Mouse (Mus musculus): ENCODE measurements around the gene Duox1. TPM values are rescaled to one million over a fixed set of nuclear protein-coding genes. Genes with fewer than 3 reads are reported as not detected.
"Not testable (repeated sequence)": the region's sequence is repeated elsewhere in the genome, so short reads cannot be mapped to it uniquely, and the experiment has no call there.

Gene Duox1
- polyA plus RNA-seq, 1 experiment from 2014 or later = 0.10 TPM

- Histone ChIP-seq H3K36me3 (ENCODE audit: control insufficient read depth, insufficient read depth) (no peaks in the 10 kb centered on the region), H3K4me1 (replicated peaks; ENCODE audit: control insufficient read depth, insufficient read depth, low read length) (0 out of 2 replicates have a peak, but pooled peaks cover 2% of the 10 kb centered on the region), H3K9me3 (ENCODE audit: control insufficient read depth, low read length) (no peaks in the 10 kb centered on the region), H3K27ac (ENCODE audit: low read length) (no peak overlapping the region), H3K9ac (replicated peaks; ENCODE audit: low read depth, low read length) (no peak overlapping the region), H3K27me3 (replicated peaks; ENCODE audit: control insufficient read depth, insufficient read depth, low read length) (no peaks in the 10 kb centered on the region), H3K4me2 (ENCODE audit: low read length) (no peak overlapping the region), H3K4me3 (replicated peaks; ENCODE audit: low read length) (no peak overlapping the region)
- WGBS = 86% methylated on average over 6 of the region's 6 CpGs
- no peak for ATAC-seq
These were observed 66.6 kb downstream of the Duox1 start for GRCm38 (mm10) chr2:122382121-122382520.

GRCm38 (mm10) chr2:122385095-122385494, 69.6 kb downstream of the Duox1 start:
- no peak for ATAC-seq
- no peaks in the 10 kb centered on the region for H3K9me3 ChIP-seq (ENCODE audit: control insufficient read depth, low read length)

DNA sequence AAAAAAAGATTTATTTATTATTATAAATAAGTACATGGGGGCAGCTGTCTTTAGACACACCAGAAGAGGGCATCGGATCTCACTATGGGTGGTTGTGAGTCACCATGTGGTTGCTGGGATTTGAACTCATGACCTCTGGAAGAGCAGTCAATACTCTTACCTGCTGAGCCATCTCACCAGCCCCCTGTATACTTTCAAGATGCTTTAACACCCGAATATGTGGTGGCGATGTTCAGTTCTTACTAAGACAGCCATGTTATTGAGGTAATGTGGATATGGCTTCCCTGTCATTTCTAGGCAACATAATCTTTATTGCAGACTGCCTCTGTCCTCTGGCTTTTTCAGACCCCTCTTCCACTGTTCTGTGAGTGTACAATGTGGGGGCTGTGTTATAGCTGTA, 71.7 kb downstream of the Duox1 start:
- not testable (repeated sequence) for H3K9ac ChIP-seq (replicated peaks; ENCODE audit: low read depth, low read length); H3K27me3 ChIP-seq (replicated peaks; ENCODE audit: control insufficient read depth, insufficient read depth, low read length); H3K9me3 ChIP-seq (ENCODE audit: control insufficient read depth, low read length); H3K4me1 ChIP-seq (replicated peaks; ENCODE audit: control insufficient read depth, insufficient read depth, low read length); H3K36me3 ChIP-seq (ENCODE audit: control insufficient read depth, insufficient read depth); H3K4me2 ChIP-seq (ENCODE audit: low read length); H3K27ac ChIP-seq (ENCODE audit: low read length); ATAC-seq; H3K4me3 ChIP-seq (replicated peaks; ENCODE audit: low read length)
- WGBS = 95% methylated on average over 3 of the region's 3 CpGs

More at GRCm38 (mm10) chr2:122385095-122385494, 69.6 kb downstream of the Duox1 start:
- 44% methylated on average over 3 of the region's 3 CpGs for WGBS
- no peak overlapping the region for H3K4me3 ChIP-seq (replicated peaks; ENCODE audit: low read length)
- no peak overlapping the region for H3K4me2 ChIP-seq (ENCODE audit: low read length)
- H3K27ac ChIP-seq (ENCODE audit: low read length) = no peak overlapping the region
- no peaks in the 10 kb centered on the region for H3K36me3 ChIP-seq (ENCODE audit: control insufficient read depth, insufficient read depth)
- H3K27me3 ChIP-seq (replicated peaks; ENCODE audit: control insufficient read depth, insufficient read depth, low read length) = no peaks in the 10 kb centered on the region
- no peak overlapping the region for H3K9ac ChIP-seq (replicated peaks; ENCODE audit: low read depth, low read length)
- no peaks in the 10 kb centered on the region for H3K4me1 ChIP-seq (replicated peaks; ENCODE audit: control insufficient read depth, insufficient read depth, low read length)

DNA sequence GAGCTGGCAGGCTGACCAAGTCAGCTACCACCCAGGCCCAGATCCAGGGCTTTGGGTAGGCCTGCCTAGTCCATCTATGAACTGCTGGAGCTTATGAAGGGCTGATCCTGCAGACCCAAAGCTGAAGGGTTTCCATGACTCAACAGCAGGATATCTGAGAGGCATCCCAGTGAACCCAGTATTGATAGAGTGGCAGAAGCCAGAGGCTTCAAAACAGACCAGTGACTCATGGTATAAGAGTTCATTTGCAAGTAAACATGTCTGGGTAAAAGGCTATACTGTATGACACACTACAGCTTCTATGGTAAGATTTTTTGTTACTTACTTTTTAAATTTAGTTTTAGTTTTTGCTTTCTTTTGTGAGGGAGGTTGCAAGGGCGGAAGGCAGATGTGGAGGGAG, 80.7 kb downstream of the Duox1 start:
- H3K4me2 ChIP-seq (ENCODE audit: low read length) = no peak overlapping the region
- ATAC-seq = no peak
- H3K4me1 ChIP-seq (replicated peaks; ENCODE audit: control insufficient read depth, insufficient read depth, low read length) = no peaks in the 10 kb centered on the region
- no peaks in the 10 kb centered on the region for H3K27me3 ChIP-seq (replicated peaks; ENCODE audit: control insufficient read depth, insufficient read depth, low read length)
- no peaks in the 10 kb centered on the region for H3K36me3 ChIP-seq (ENCODE audit: control insufficient read depth, insufficient read depth)
- no peak overlapping the region for H3K4me3 ChIP-seq (replicated peaks; ENCODE audit: low read length)
- H3K27ac ChIP-seq (ENCODE audit: low read length) = no peak overlapping the region
- no peaks in the 10 kb centered on the region for H3K9me3 ChIP-seq (ENCODE audit: control insufficient read depth, low read length)
- H3K9ac ChIP-seq (replicated peaks; ENCODE audit: low read depth, low read length) = no peak overlapping the region
- 96% methylated on average over 1 of the region's 1 CpGs for WGBS

Other genes with a start within 250 kb of the Duox1 start
- 8.6 and 8.8 TPM in 2 replicates for gene Spg11, start 197.3 kb upstream of the Duox1 start, polyA plus RNA-seq (2015; fragmentation: Nextera tagmentation; extraction: Ambion mirVana)
- 56.8 and 73.6 TPM in 2 replicates for gene B2m, start 168.0 kb upstream of the Duox1 start, polyA plus RNA-seq (2015; fragmentation: Nextera tagmentation; extraction: Ambion mirVana)
- gene Trim69, start 155.0 kb upstream of the Duox1 start, polyA plus RNA-seq (2015; fragmentation: Nextera tagmentation; extraction: Ambion mirVana) = not detected in 2 replicates
- not detected in 2 replicates for gene Patl2, start 129.5 kb upstream of the Duox1 start, polyA plus RNA-seq (2015; fragmentation: Nextera tagmentation; extraction: Ambion mirVana)
- not detected in 2 replicates for gene Terb2, start 129.4 kb upstream of the Duox1 start, polyA plus RNA-seq (2015; fragmentation: Nextera tagmentation; extraction: Ambion mirVana)
- gene Sord, start 80.9 kb upstream of the Duox1 start, polyA plus RNA-seq (2015; fragmentation: Nextera tagmentation; extraction: Ambion mirVana) = 16.2 and 16.4 TPM in 2 replicates
- gene Duox2, start 17.2 kb upstream of the Duox1 start, polyA plus RNA-seq (2015; fragmentation: Nextera tagmentation; extraction: Ambion mirVana) = not detected in 2 replicates
- gene Duoxa2, start 16.8 kb upstream of the Duox1 start, polyA plus RNA-seq (2015; fragmentation: Nextera tagmentation; extraction: Ambion mirVana) = not detected in 2 replicates
- 0.12 TPM in 1 of 2 replicates, not detected in the other for gene Duoxa1, start 1.9 kb upstream of the Duox1 start, polyA plus RNA-seq (2015; fragmentation: Nextera tagmentation; extraction: Ambion mirVana)
- gene Shf, start 53.5 kb downstream of the Duox1 start, polyA plus RNA-seq (2015; fragmentation: Nextera tagmentation; extraction: Ambion mirVana) = 6.6 and 9.5 TPM in 2 replicates
- gene Slc28a2, start 110.8 kb downstream of the Duox1 start, polyA plus RNA-seq (2015; fragmentation: Nextera tagmentation; extraction: Ambion mirVana) = 0.15 TPM in 1 of 2 replicates, not detected in the other
- gene Gm14085, start 169.3 kb downstream of the Duox1 start, polyA plus RNA-seq (2015; fragmentation: Nextera tagmentation; extraction: Ambion mirVana) = not detected in 2 replicates